Mouse (Mus musculus) CD8-positive naive resting alpha-beta T cell, adult 2 months (primary cell): ENCODE measurements around the gene Ccdc120.
A peak's percentile ranks its signal among the peaks of the same experiment; 100 is the strongest.
"Not testable (repeated sequence)": the region's sequence is repeated elsewhere in the genome, so short reads cannot be mapped to it uniquely, and the experiment has no call there.

Experiments used
- DNase-seq, 2 experiments: peaks; one replicate each; pipeline ENCODE4 v3.0.0; 2022; ENCODE audit warnings: low read depth in 2 of 2, low spot score in 2 of 2

Gene Ccdc120

DNA sequence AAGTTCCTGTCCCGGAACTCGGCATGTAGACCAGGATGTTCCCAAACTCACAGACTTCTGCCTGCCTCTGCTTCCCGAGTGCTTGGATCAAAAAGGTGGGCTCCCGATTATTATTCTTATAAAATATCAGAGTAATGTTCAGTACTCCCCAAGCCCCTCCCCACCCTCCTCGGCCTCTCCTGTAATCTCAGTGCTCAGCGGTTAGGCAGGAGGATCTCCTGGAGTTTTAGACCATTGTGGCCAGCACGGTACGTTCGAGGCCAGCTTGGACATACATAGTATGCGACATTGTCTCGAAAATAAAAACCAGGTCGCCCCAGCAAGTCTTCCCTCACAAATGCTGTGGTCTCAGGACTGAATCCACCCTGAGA is 37.0 kb downstream of the Ccdc120 start:
- DNase-seq: not testable (repeated sequence)

DNA sequence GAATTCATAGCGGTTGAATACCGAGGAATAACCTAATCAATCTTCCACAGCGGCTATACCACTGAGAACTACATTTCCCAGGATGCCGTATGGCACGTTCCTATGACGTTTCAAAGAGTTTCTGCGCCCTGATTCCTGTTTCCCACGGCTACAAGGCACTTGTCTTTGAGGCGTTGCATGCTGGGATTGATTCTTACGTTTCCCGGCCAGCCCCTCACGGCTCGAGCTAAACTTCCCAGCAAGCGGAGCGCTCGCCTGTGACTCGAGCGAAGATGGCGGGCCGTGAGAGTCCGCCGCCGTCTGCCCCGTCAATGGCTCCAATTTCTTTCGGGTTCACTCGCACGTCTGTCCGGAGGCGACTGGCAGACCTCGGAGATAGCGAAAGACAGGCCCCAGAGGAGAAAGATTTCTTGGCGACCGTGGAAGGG is 53.7 kb downstream of the Ccdc120 start, which contains the start of gene Gpkow:
Gene Gpkow (plus strand): TSS at position 178 of the 428 bp plus-strand sequence.
- DNase-seq: peak; percentile 68 to 74

DNA sequence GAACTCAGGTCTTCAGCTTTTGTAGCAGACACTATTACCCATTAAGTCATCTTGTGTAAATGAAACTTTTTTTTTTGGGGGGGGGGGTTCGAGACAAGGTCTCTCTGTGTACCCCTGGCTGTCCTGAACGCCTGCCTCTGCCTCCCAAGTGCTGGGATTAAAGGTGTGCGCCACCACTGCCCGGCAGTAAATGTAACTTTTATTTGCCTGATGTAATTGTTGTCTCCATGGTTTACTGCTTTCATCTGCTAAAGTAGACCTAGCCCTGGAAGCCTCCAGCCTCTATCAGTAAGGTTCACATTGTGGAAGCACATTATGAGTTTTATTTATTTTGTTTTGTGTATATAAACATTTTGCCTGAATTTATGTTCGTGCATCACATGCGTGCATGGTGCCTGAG is 54.2 kb downstream of the Ccdc120 start:
- no peak for DNase-seq

DNA sequence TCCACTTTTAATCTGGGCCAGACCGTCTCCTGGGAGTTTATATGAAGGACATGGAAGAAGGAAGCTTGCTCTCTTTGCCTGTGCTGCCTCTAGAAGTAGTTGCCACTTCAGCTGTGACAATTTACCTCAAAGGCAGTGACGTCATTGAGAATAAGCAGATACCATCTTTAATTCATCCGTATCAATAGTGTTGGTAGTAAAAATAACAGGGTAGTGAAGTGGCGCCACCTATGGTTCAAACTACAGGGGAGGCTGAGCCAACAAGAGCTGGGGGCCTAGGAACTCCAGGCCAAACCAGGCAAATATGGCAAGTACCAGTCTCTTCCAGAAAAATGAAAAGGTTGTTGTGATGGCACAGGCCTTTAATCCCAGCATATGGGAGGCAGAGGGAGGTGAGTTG is 57.8 kb downstream of the Ccdc120 start:
- peak; percentile 53 to 65 for DNase-seq

DNA sequence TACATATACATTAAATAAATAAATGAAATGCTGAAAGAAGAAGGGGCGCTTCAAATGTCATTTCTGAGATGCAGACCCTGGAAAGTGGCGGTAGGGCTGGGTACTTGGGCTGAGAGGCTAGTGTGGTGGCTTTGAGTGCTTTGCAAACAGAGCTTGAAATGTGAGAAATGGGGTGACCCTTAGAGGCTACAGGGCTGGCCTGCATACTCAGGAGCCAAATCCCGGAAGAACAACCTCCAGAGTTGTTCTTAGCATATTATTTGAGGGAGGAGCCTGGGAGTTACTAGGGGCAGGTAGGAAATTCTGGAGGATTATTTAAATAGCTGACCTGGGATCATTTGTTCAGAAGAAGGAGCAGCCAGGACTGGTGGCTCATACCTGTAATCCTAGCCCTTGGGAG is 60.2 kb downstream of the Ccdc120 start:
- no peak for DNase-seq

DNA sequence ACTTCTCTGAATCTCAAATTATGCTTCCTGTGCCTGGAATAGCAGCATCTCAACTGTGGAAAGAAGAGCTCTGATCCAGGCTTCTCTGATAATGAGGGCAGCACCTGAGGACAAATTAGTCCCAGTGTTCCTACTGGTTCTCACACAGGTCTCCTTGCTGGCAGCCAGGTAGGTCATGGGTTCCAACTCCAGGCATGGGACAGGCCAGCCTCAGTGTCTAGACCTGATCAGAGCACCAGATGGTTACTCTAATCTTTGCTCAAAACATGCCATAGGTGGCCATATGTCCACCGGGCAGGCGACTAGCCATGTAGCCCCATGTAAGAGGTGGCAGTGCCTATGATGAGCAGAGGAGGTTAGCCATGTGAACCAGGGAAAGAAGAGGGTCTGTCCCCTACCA is 62.4 kb downstream of the Ccdc120 start:
- DNase-seq: no peak
